Mouse (Mus musculus) lung, adult 2 months (tissue): ENCODE results near the gene Prep.

Experiments used
- CTCF ChIP-seq: fragments of 200-500 bp; IDR thresholded peaks from 2 replicates; pipeline ENCODE4 v1.5.1; 2011; ENCODE audit warnings: mild to moderate bottlenecking, low read length, control low read depth; ENCODE audit not compliant: insufficient read depth
- POLR2A ChIP-seq: fragments of 200-500 bp; IDR thresholded peaks from 2 replicates; pipeline ENCODE4 v1.6.1; 2011; ENCODE audit warnings: low read depth, mild to moderate bottlenecking, control low read depth, low read length, borderline replicate concordance; ENCODE audit errors: extremely low read depth

- no peak for TF ChIP-seq POLR2A
- no peak for TF ChIP-seq CTCF
Measured at GRCm38 (mm10) chr10:45118389-45118788, 51.4 kb downstream of the Prep start.
